Mouse (Mus musculus): ENCODE measurements around the gene Srrm4. TPM values are rescaled to one million over a fixed set of nuclear protein-coding genes. Genes with fewer than 3 reads are reported as not detected.

Gene Srrm4
- polyA plus RNA-seq, 1 experiment from 2014 or later: 1.0 TPM

- Histone ChIP-seq H3K9me3 (ENCODE audit: low read length) (peaks cover 3% of the 10 kb centered on the region; the same call in 1 of the 2 replicates), H3K36me3 (replicated peaks; ENCODE audit: insufficient read depth, low read length) (no peaks in the 10 kb centered on the region), H3K27ac (ENCODE audit: low read depth) (no peak overlapping the region), H3K4me2 (ENCODE audit: low read depth, low read length) (no peak overlapping the region), H3K9ac (replicated peaks) (no peak overlapping the region), H3K4me1 (ENCODE audit: insufficient read depth) (no peaks in the 10 kb centered on the region), H3K27me3 (ENCODE audit: insufficient read depth, low read length) (no peaks in the 10 kb centered on the region), H3K4me3 (ENCODE audit: low read depth, low read length) (no peak overlapping the region)
- TF ChIP-seq CTCF (IDR thresholded peaks at IDR 0.05; ENCODE audit: low read depth) (no peak), EP300 (IDR thresholded peaks at IDR 0.05; ENCODE audit: low read depth) (no peak)
- ATAC-seq (no peak), DNase-seq (no peak)
- 51% methylated on average over 7 of the region's 7 CpGs for WGBS (ENCODE audit: insufficient replicate concordance)
These were observed 32.5 kb downstream of the Srrm4 start for GRCm38 (mm10) chr5:116559091-116559490.

GRCm38 (mm10) chr5:116556614-116557013 lies 35.0 kb downstream of the Srrm4 start:
- H3K27me3 ChIP-seq (ENCODE audit: insufficient read depth, low read length): no peaks in the 10 kb centered on the region
- DNase-seq (no peak), ATAC-seq (no peak)
- no peak overlapping the region for H3K9ac ChIP-seq (replicated peaks)
- peaks cover 3% of the 10 kb centered on the region; the same call in 1 of the 2 replicates for H3K9me3 ChIP-seq (ENCODE audit: low read length)
- no peak overlapping the region for H3K4me2 ChIP-seq (ENCODE audit: low read depth, low read length)
- no peak overlapping the region for H3K4me3 ChIP-seq (ENCODE audit: low read depth, low read length)
- TF ChIP-seq EP300 (IDR thresholded peaks at IDR 0.05; ENCODE audit: low read depth) (no peak), CTCF (IDR thresholded peaks at IDR 0.05; ENCODE audit: low read depth) (no peak)
- no peaks in the 10 kb centered on the region for H3K4me1 ChIP-seq (ENCODE audit: insufficient read depth)
- WGBS (ENCODE audit: insufficient replicate concordance): 40% methylated on average over 8 of the region's 8 CpGs
- no peak overlapping the region for H3K27ac ChIP-seq (ENCODE audit: low read depth)
- H3K36me3 ChIP-seq (replicated peaks; ENCODE audit: insufficient read depth, low read length): no peaks in the 10 kb centered on the region

GRCm38 (mm10) chr5:116553868-116554267 lies 37.7 kb downstream of the Srrm4 start:
- 9% methylated on average over 5 of the region's 5 CpGs for WGBS (ENCODE audit: insufficient replicate concordance)
- no peak overlapping the region for H3K27ac ChIP-seq (ENCODE audit: low read depth)
- no peaks in the 10 kb centered on the region for H3K4me1 ChIP-seq (ENCODE audit: insufficient read depth)
- H3K4me2 ChIP-seq (ENCODE audit: low read depth, low read length): no peak overlapping the region
- H3K4me3 ChIP-seq (ENCODE audit: low read depth, low read length): no peak overlapping the region
- TF ChIP-seq CTCF (IDR thresholded peaks at IDR 0.05; ENCODE audit: low read depth): no peak
- TF ChIP-seq EP300 (IDR thresholded peaks at IDR 0.05; ENCODE audit: low read depth): no peak
- peaks cover 3% of the 10 kb centered on the region; the same call in 1 of the 2 replicates for H3K9me3 ChIP-seq (ENCODE audit: low read length)
- no peaks in the 10 kb centered on the region for H3K36me3 ChIP-seq (replicated peaks; ENCODE audit: insufficient read depth, low read length)
- no peak for ATAC-seq
- DNase-seq: no peak
- no peak overlapping the region for H3K9ac ChIP-seq (replicated peaks)
- H3K27me3 ChIP-seq (ENCODE audit: insufficient read depth, low read length): no peaks in the 10 kb centered on the region

- Histone ChIP-seq H3K36me3 (replicated peaks; ENCODE audit: insufficient read depth, low read length) (no peaks in the 10 kb centered on the region), H3K4me1 (ENCODE audit: insufficient read depth) (no peaks in the 10 kb centered on the region), H3K27ac (ENCODE audit: low read depth) (no peak overlapping the region), H3K9me3 (ENCODE audit: low read length) (peaks cover 3% of the 10 kb centered on the region; the same call in 1 of the 2 replicates), H3K9ac (replicated peaks) (no peak overlapping the region), H3K4me3 (ENCODE audit: low read depth, low read length) (no peak overlapping the region), H3K4me2 (ENCODE audit: low read depth, low read length) (no peak overlapping the region), H3K27me3 (ENCODE audit: insufficient read depth, low read length) (no peaks in the 10 kb centered on the region)
- ATAC-seq: no peak
- WGBS (ENCODE audit: insufficient replicate concordance): 52% methylated on average over 2 of the region's 2 CpGs
- TF ChIP-seq EP300 (IDR thresholded peaks at IDR 0.05; ENCODE audit: low read depth) (no peak), CTCF (IDR thresholded peaks at IDR 0.05; ENCODE audit: low read depth) (no peak)
- DNase-seq: no peak
These were observed 38.5 kb downstream of the Srrm4 start for GRCm38 (mm10) chr5:116553106-116553505.

- H3K27ac ChIP-seq (ENCODE audit: low read depth): no peak overlapping the region
- H3K9me3 ChIP-seq (ENCODE audit: low read length): peaks cover 3% of the 10 kb centered on the region; the same call in 1 of the 2 replicates
- H3K4me2 ChIP-seq (ENCODE audit: low read depth, low read length): no peak overlapping the region
- no peaks in the 10 kb centered on the region for H3K4me1 ChIP-seq (ENCODE audit: insufficient read depth)
- H3K9ac ChIP-seq (replicated peaks): no peak overlapping the region
- no peak overlapping the region for H3K4me3 ChIP-seq (ENCODE audit: low read depth, low read length)
- H3K27me3 ChIP-seq (ENCODE audit: insufficient read depth, low read length): no peaks in the 10 kb centered on the region
- TF ChIP-seq CTCF (IDR thresholded peaks at IDR 0.05; ENCODE audit: low read depth) (no peak), EP300 (IDR thresholded peaks at IDR 0.05; ENCODE audit: low read depth) (no peak)
- no peaks in the 10 kb centered on the region for H3K36me3 ChIP-seq (replicated peaks; ENCODE audit: insufficient read depth, low read length)
- ATAC-seq: no peak
- DNase-seq: no peak
These were observed 39.0 kb downstream of the Srrm4 start for GRCm38 (mm10) chr5:116552584-116552983.

GRCm38 (mm10) chr5:116545746-116546145 lies 45.9 kb downstream of the Srrm4 start:
- Histone ChIP-seq H3K4me2 (ENCODE audit: low read depth, low read length) (no peak overlapping the region), H3K4me3 (ENCODE audit: low read depth, low read length) (no peak overlapping the region), H3K9me3 (ENCODE audit: low read length) (0 out of 2 replicates have a peak, but pooled peaks cover 2% of the 10 kb centered on the region), H3K9ac (replicated peaks) (no peak overlapping the region), H3K36me3 (replicated peaks; ENCODE audit: insufficient read depth, low read length) (no peaks in the 10 kb centered on the region), H3K27me3 (ENCODE audit: insufficient read depth, low read length) (no peaks in the 10 kb centered on the region), H3K4me1 (ENCODE audit: insufficient read depth) (no peaks in the 10 kb centered on the region), H3K27ac (ENCODE audit: low read depth) (no peak overlapping the region)
- 35% methylated on average over 11 of the region's 11 CpGs for WGBS (ENCODE audit: insufficient replicate concordance)
- TF ChIP-seq EP300 (IDR thresholded peaks at IDR 0.05; ENCODE audit: low read depth): no peak
- no peak for TF ChIP-seq CTCF (IDR thresholded peaks at IDR 0.05; ENCODE audit: low read depth)
- ATAC-seq (no peak), DNase-seq (no peak)

GRCm38 (mm10) chr5:116542317-116542716 lies 49.3 kb downstream of the Srrm4 start:
- DNase-seq (no peak), ATAC-seq (no peak)
- Histone ChIP-seq H3K4me3 (ENCODE audit: low read depth, low read length) (no peak overlapping the region), H3K4me2 (ENCODE audit: low read depth, low read length) (no peak overlapping the region), H3K9ac (replicated peaks) (no peak overlapping the region), H3K27ac (ENCODE audit: low read depth) (no peak overlapping the region), H3K9me3 (ENCODE audit: low read length) (0 out of 2 replicates have a peak, but pooled peaks cover 2% of the 10 kb centered on the region), H3K4me1 (ENCODE audit: insufficient read depth) (no peaks in the 10 kb centered on the region), H3K27me3 (ENCODE audit: insufficient read depth, low read length) (no peaks in the 10 kb centered on the region), H3K36me3 (replicated peaks; ENCODE audit: insufficient read depth, low read length) (no peaks in the 10 kb centered on the region)
- TF ChIP-seq CTCF (IDR thresholded peaks at IDR 0.05; ENCODE audit: low read depth) (peak; percentile 13; the same call in 1 of the 2 replicates), EP300 (IDR thresholded peaks at IDR 0.05; ENCODE audit: low read depth) (no peak)
- WGBS (ENCODE audit: insufficient replicate concordance): 48% methylated on average over 7 of the region's 7 CpGs
